Mouse (Mus musculus) MEL (cell line): ENCODE measurements around the gene Gpm6b.

Experiments
- CTCF ChIP-seq, 3 experiments: IDR thresholded peaks in 2 of 3; conservative IDR thresholded peaks in 1 of 3; 2 replicates each; pipeline ENCODE4 v1.5.1; 2011 to 2012; ENCODE audit warnings: low read length in 3 of 3, low read depth in 2 of 3, mild to moderate bottlenecking in 2 of 3, improper control_type of control experiment in 1 of 3, inconsistent platforms in 1 of 3, mixed read lengths in 1 of 3, moderate library complexity in 1 of 3; ENCODE audit not compliant: control insufficient read depth in 1 of 3, insufficient read depth in 1 of 3, poor library complexity in 1 of 3, severe bottlenecking in 1 of 3
- EP300 ChIP-seq, 2 experiments: IDR thresholded peaks; 2 replicates each; pipeline ENCODE4 v1.6.1; 2011; ENCODE audit warnings: improper control_type of control experiment in 2 of 2, low read length in 2 of 2, low read depth in 1 of 2, mild to moderate bottlenecking in 1 of 2
- GABPA ChIP-seq: IDR thresholded peaks from 2 replicates; pipeline ENCODE4 v1.6.1; 2012; ENCODE audit warnings: low read depth, mild to moderate bottlenecking, inconsistent platforms, low read length, improper control_type of control experiment, moderate library complexity
- MAFK ChIP-seq: IDR thresholded peaks from 2 replicates; pipeline ENCODE4 v1.6.1; 2011; ENCODE audit warnings: low read depth, mild to moderate bottlenecking, low read length, improper control_type of control experiment, borderline replicate concordance
- MAX ChIP-seq: IDR thresholded peaks from 2 replicates; pipeline ENCODE4 v1.6.1; 2011; ENCODE audit warnings: low read length, improper control_type of control experiment
- POLR2A ChIP-seq, 2 experiments: IDR thresholded peaks; 2 replicates each; pipeline ENCODE4 v1.6.1; 2011 to 2012; ENCODE audit warnings: low read length in 2 of 2, mild to moderate bottlenecking in 2 of 2, control low read depth in 1 of 2, improper control_type of control experiment in 1 of 2, low read depth in 1 of 2, moderate library complexity in 1 of 2; ENCODE audit not compliant: control insufficient read depth in 1 of 2, insufficient read depth in 1 of 2, poor library complexity in 1 of 2
- POLR2AphosphoS2 ChIP-seq: IDR thresholded peaks from 2 replicates; pipeline ENCODE4 v1.6.1; 2011; ENCODE audit warnings: low read length, improper control_type of control experiment
- SIN3A ChIP-seq: IDR thresholded peaks from 2 replicates; pipeline ENCODE4 v1.6.1; 2012; ENCODE audit warnings: low read length, improper control_type of control experiment, inconsistent platforms
- SMC3 ChIP-seq: IDR thresholded peaks from 2 replicates; pipeline ENCODE4 v1.6.1; 2011; ENCODE audit warnings: low read depth, low read length, improper control_type of control experiment
- TCF12 ChIP-seq: IDR thresholded peaks from 2 replicates; pipeline ENCODE4 v1.6.1; 2014; ENCODE audit warnings: low read depth, mild to moderate bottlenecking, inconsistent platforms, low read length, improper control_type of control experiment, moderate library complexity
- UBTF ChIP-seq: IDR thresholded peaks from 2 replicates; pipeline ENCODE4 v1.6.1; 2012; ENCODE audit warnings: low read depth, mild to moderate bottlenecking, inconsistent platforms, low read length, improper control_type of control experiment, moderate library complexity, borderline replicate concordance; ENCODE audit not compliant: insufficient read depth
- USF2 ChIP-seq, 2 experiments: IDR thresholded peaks; 2 replicates each; pipeline ENCODE4 v1.6.1; 2011 to 2012; ENCODE audit warnings: improper control_type of control experiment in 2 of 2, low read length in 2 of 2, borderline replicate concordance in 1 of 2, inconsistent platforms in 1 of 2, low read depth in 1 of 2, mild to moderate bottlenecking in 1 of 2; ENCODE audit not compliant: insufficient read depth in 1 of 2
- ZC3H11A ChIP-seq: IDR thresholded peaks from 2 replicates; pipeline ENCODE4 v1.6.1; 2012; ENCODE audit warnings: low read depth, mild to moderate bottlenecking, inconsistent platforms, low read length, improper control_type of control experiment
- ZKSCAN1 ChIP-seq: IDR thresholded peaks from 2 replicates; pipeline ENCODE4 v1.6.1; 2012; ENCODE audit warnings: low read depth, mild to moderate bottlenecking, inconsistent platforms, low read length, improper control_type of control experiment, moderate library complexity

- TF ChIP-seq CTCF (IDR thresholded peaks at IDR 0.05 in 2 of 3, conservative IDR thresholded peaks at IDR 0.05 in 1 of 3; ENCODE audit: control insufficient read depth in 1 of 3, insufficient read depth in 1 of 3, low read depth in 2 of 3, low read length in 3 of 3, poor library complexity in 1 of 3, severe bottlenecking in 1 of 3), result no peak
- peak; percentile 83 for TF ChIP-seq TCF12
- TF ChIP-seq ZKSCAN1, result no peak
- TF ChIP-seq POLR2A (IDR thresholded peaks at IDR 0.05; ENCODE audit: control insufficient read depth in 1 of 2, insufficient read depth in 1 of 2, low read depth in 1 of 2, low read length in 2 of 2, poor library complexity in 1 of 2), result no peak
- no peak for TF ChIP-seq ZC3H11A
- no peak for TF ChIP-seq USF2 (IDR thresholded peaks at IDR 0.05; ENCODE audit: borderline replicate concordance in 1 of 2, insufficient read depth in 1 of 2, low read depth in 1 of 2, low read length in 2 of 2)
- no peak for TF ChIP-seq UBTF
- no peak for TF ChIP-seq MAFK
- TF ChIP-seq SIN3A, result no peak
- TF ChIP-seq POLR2AphosphoS2, result no peak
- TF ChIP-seq EP300 (IDR thresholded peaks at IDR 0.05; ENCODE audit: low read depth in 1 of 2, low read length in 2 of 2), result peak; percentile 45 to 63; a peak in 2 of 4 replicates
- no peak for TF ChIP-seq MAX
- no peak for TF ChIP-seq GABPA
- no peak for TF ChIP-seq SMC3
Observed at GRCm38 (mm10) chrX:166199812-166200211, 38.9 kb upstream of the Gpm6b start.
